ENCODE assay signal across 9 mouse cellular contexts in the genomic region with DNA sequence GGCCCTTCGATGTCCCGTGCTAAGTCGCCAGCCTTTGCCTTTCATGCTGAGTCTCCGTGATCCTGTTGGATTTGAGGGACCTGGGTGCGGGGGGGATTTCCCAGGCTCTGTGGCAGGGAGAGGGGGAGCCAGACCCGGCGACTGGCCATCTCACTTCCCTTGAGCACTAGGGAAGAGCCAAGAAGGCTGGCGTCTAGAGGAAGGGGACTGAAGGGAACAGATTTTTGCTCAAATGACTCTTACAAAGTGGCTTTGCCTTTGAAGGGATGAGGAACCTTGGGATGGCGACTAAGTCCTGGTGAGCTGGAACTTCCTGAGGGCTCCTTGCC. TPM values are rescaled to one million over a fixed set of nuclear protein-coding genes. Genes with fewer than 3 reads are reported as not detected.
DNase-seq lines count a peak whose midpoint lies in the region; ATAC-seq and TF ChIP-seq lines count a peak whose summit lies in the region.
"Had no signal": no experiment of that assay in that cellular context is flagged by ENCODE, and none has a peak within 500 bp of the region (broad histone marks: within the 10 kb centered on the region; RNA-seq: fewer than 3 reads in every experiment).

No protein-coding gene starts in this region.

- H3K9me3 ChIP-seq in E14TG2a.4 (ENCODE audit: low read length), result no peaks in the 10 kb centered on the region
- H3K9me3 ChIP-seq in heart, embryonic 13.5 days, result no peaks in the 10 kb centered on the region
- no peaks in the 10 kb centered on the region for H3K9me3 ChIP-seq in liver, embryonic 16.5 days (replicated peaks; ENCODE audit: control insufficient read depth, low read length)

- H3K4me3 ChIP-seq in E14TG2a.4 (replicated peaks; ENCODE audit: low read length), result peak overlapping the region; percentile 78
- peak overlapping the region; percentile 64 for H3K4me3 ChIP-seq in heart, embryonic 13.5 days
- H3K4me3 ChIP-seq in liver, embryonic 16.5 days (ENCODE audit: low read depth, low read length), result peak overlapping the region; percentile 49
- H3K4me3 ChIP-seq: erythroblast, embryonic 14.5 days had no signal

- H3K4me1 ChIP-seq in E14TG2a.4 (replicated peaks; ENCODE audit: low read depth, low read length), result peaks cover 10% of the 10 kb centered on the region
- H3K4me1 ChIP-seq in heart, embryonic 13.5 days, result 0 out of 2 replicates have a peak, but pooled peaks cover 4% of the 10 kb centered on the region
- H3K4me1 ChIP-seq in liver, embryonic 16.5 days (ENCODE audit: control insufficient read depth, low read depth, low read length), result no peaks in the 10 kb centered on the region

- no peak for TF ChIP-seq CTCF in E14TG2a.4 (conservative IDR thresholded peaks at IDR 0.05; ENCODE audit: low read length)

- peaks cover 3% of the 10 kb centered on the region; the same call in 1 of the 2 replicates for H3K27me3 ChIP-seq in E14TG2a.4 (ENCODE audit: insufficient read depth, low read length)
- no peaks in the 10 kb centered on the region; the same call in 1 of the 2 replicates for H3K27me3 ChIP-seq in heart, embryonic 13.5 days (replicated peaks)
- H3K27me3 ChIP-seq in liver, embryonic 16.5 days (ENCODE audit: control insufficient read depth, insufficient read depth, low read depth, low read length), result peaks cover 3% of the 10 kb centered on the region; the same call in 1 of the 2 replicates

- 9% methylated on average over 7 of the region's 9 CpGs for WGBS in heart, embryonic 13.5 days
- 22% methylated on average over 9 of the region's 9 CpGs for WGBS in liver, embryonic 16.5 days (ENCODE audit: insufficient replicate concordance)

- H3K4me2 ChIP-seq in heart, embryonic 13.5 days, result peak overlapping the region; percentile 70
- 0 out of 2 replicates have a peak overlapping the region, but pooled peaks have one; percentile 48 for H3K4me2 ChIP-seq in liver, embryonic 16.5 days (ENCODE audit: low read depth, low read length)

- no peak for ATAC-seq in heart, embryonic 13.5 days (ENCODE audit: extremely low read depth, insufficient number of reproducible peaks, low FRiP score, low TSS enrichment)
- no peak for ATAC-seq in liver, embryonic 16.5 days (ENCODE audit: low read depth)

- peak; percentile 20 for DNase-seq in embryo, embryonic 10.5 days (ENCODE audit: low spot score)
- DNase-seq in embryo, embryonic 11 days, result no peak
- DNase-seq in urinary bladder, adult 2 months (ENCODE audit: low spot score), result no peak
- DNase-seq in layer of hippocampus, postnatal 10 days (ENCODE audit: low spot score in 2 of 2), result no peak
- DNase-seq in right cerebral cortex, postnatal 36 days (ENCODE audit: low spot score in 2 of 2), result no peak

- peak overlapping the region; percentile 12; the same call in 1 of the 2 replicates for H3K27ac ChIP-seq in heart, embryonic 13.5 days (replicated peaks)
- H3K27ac ChIP-seq in liver, embryonic 16.5 days (ENCODE audit: low read length), result no peak overlapping the region

- H3K36me3 ChIP-seq in E14TG2a.4 (ENCODE audit: insufficient read depth, low read length), result no peaks in the 10 kb centered on the region
- H3K36me3 ChIP-seq in heart, embryonic 13.5 days, result no peaks in the 10 kb centered on the region
- H3K36me3 ChIP-seq in liver, embryonic 16.5 days (ENCODE audit: control insufficient read depth, insufficient read depth), result no peaks in the 10 kb centered on the region

- peak overlapping the region; percentile 84 for H3K9ac ChIP-seq in heart, embryonic 13.5 days
- H3K9ac ChIP-seq in liver, embryonic 16.5 days (ENCODE audit: low read depth, low read length), result no peak overlapping the region; the same call in 1 of the 2 replicates

RNA-seq across cellular contexts. Expression of a gene that starts 0.5 kb away (rescaled TPM):
- polyA plus RNA-seq in heart, embryonic 13.5 days (2015; fragmentation: Nextera tagmentation; extraction: Ambion mirVana), result 22.8 and 24.5 TPM in 2 replicates
- 5.8 and 6.4 TPM in 2 replicates for polyA plus RNA-seq in liver, embryonic 16.5 days (2015; fragmentation: Nextera tagmentation; extraction: Ambion mirVana)
- 9.2 and 9.5 TPM in 2 replicates for polyA plus RNA-seq in urinary bladder, adult 2 months (2012; rRNA removed)
- total RNA-seq in layer of hippocampus, postnatal 10 days (2021), result 1 to 10 TPM; 4.5 to 4.9 TPM
- polyA plus RNA-seq: erythroblast, embryonic 14.5 days had no signal
